Mouse (Mus musculus) C2C12 (cell line): ENCODE results near the gene Drg1.

Source experiments
- CEBPB ChIP-seq: IDR thresholded peaks from one replicate; pipeline ENCODE4 v1.6.1; 2011; ENCODE audit warnings: low read depth, mild to moderate bottlenecking, control low read depth, moderate library complexity
- CTCF ChIP-seq: IDR thresholded peaks from one replicate; pipeline ENCODE4 v1.5.1; 2011; ENCODE audit not compliant: control insufficient read depth, insufficient read depth, insufficient read length
- FOSL1 ChIP-seq: IDR thresholded peaks from one replicate; pipeline ENCODE4 v1.8.0; 2011; ENCODE audit warnings: mild to moderate bottlenecking, low read length; ENCODE audit not compliant: poor library complexity, insufficient read depth, severe bottlenecking
- MAX ChIP-seq: IDR thresholded peaks from one replicate; pipeline ENCODE4 v1.6.1; 2011; ENCODE audit warnings: mild to moderate bottlenecking, control low read depth
- MYOD1 ChIP-seq: IDR thresholded peaks from one replicate; pipeline ENCODE4 v1.6.1; 2011; ENCODE audit warnings: low read depth; ENCODE audit not compliant: control insufficient read depth, insufficient read length
- MYOG ChIP-seq: IDR thresholded peaks from one replicate; pipeline ENCODE4 v1.6.1; 2011; ENCODE audit not compliant: control insufficient read depth, insufficient read length; ENCODE audit errors: extremely low read depth
- USF1 ChIP-seq: IDR thresholded peaks from one replicate; pipeline ENCODE4 v1.6.1; 2011; ENCODE audit warnings: low read depth, mild to moderate bottlenecking, control low read depth, moderate library complexity

DNA sequence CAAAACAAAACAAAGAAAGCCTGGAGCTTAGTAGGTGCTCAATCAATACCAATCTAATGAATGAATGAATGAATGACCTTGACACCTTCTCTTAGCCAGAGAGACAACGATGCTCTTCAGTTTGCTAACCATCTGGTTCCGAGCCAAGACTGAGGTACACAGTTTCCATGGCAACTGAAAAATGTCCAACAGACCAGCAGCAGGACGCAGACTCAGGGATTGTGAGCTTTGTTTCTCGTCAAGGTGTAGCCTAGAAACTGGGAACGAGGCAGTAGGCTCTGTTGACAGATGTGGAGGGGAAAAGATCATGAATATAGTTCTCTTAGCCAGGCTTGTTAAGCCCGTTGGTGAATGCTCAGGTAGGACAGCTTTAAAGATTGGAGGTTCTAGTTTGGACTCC is 20.9 kb upstream of the Drg1 start:
- no peak for TF ChIP-seq CTCF
- no peak for TF ChIP-seq USF1
- TF ChIP-seq MAX: no peak
- no peak for TF ChIP-seq CEBPB
- no peak for TF ChIP-seq MYOD1
- no peak for TF ChIP-seq FOSL1
- TF ChIP-seq MYOG: no peak
